Mouse (Mus musculus): ENCODE results near the gene Tmem140.
A peak's percentile ranks its signal among the peaks of the same experiment; 100 is the strongest.

Tmem140 gene

DNA sequence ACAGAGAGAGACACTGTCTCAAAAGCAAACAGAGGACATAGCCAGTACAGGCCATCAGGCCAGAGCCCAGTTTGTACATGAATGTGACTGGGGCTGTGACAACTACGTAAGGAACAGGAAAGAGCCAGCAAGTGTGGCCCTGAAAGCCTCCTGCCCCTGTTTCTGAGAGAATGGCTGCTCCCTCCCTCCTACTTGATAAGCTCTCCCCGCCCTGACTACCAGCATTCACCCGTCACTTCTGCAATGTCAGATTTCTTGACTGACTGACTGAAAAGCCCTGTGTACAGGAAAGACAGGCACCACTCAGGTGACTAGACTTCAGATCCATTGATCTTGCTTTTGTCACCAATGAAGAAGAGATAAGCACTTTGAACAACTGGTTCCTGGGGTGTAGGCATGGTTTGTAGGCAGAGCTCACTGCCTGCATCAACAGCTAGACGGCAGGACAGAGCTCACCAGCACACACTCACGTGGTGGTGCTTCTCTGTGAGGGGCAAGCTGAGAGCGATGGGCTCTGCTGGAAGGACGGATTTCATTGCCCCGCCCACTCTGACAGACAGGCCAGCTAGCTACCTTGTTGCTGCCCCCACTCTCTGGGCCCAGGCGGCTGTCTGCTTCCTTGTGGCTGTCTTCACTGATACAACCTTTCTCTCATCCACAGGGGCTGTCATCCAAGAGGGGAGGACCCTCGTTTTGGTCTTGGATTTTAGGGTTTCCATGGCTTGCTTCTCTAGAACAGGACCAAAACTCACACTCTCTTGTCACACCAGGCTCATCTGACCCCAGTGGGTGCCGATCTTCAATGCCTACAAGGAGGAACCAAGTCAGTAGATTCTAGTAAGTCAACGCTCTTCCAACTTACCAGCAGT lies 13.3 kb downstream of the Tmem140 start:
- peak in 1 of 2 experiments; percentile 6 for DNase-seq

DNA sequence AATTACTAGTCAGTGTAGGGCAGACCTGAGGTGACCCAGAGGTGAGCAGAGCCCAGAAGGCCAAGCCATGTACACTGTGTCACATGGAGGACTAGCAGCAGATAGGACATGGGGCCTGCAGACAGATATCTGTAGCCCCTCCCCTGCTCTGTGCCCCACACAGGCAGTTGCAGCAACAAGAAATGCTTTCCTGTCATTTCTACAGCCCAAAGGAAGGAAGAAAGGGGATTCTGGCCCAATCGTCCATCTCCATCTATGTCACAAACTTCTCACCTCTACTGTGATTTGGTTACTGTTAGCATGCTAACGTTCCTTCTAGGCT lies 13.8 kb downstream of the Tmem140 start:
- DNase-seq, result no peak

DNA sequence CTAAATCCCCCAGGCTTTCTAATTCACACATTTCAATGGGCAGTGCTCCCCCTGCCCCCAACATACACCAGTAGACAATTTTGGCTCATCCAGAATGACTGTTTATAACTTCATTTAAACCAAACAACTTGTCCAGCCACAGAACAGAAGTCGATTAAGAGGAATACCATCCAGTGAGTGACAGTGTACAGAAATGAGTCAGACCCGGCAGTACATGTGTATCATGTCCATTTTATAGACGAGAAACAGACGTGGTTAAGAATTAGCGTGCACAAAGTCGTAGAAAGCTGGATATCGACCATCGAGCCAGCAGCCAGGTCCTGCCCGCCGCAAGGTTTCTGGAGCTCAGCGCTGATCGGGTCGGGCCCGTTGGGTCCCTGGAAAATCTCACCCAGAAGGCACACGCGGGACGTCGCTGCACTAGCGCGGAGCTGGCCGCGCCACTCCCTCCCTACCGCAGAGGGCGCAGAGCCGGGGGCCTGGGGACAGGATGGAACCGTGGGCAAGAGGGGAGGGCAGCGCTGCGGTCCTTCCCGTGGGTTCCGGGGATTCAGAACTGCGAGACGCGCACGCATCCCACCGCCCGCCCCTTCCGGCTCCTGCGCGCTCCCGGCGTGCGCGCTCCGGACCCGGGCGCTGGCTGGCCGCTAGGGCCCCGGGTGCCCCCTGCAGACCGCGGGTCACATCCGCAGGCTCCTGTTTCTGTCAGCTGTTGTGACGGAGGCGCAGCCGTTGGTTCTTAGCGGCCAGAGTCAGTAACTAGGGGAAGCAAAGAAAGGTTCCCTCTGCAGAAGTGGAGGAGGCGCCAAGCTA lies 14.8 kb downstream of the Tmem140 start, which contains the start of gene Cyren:
Cyren (minus strand) TSS at position 552 of the 813 bp plus-strand sequence.
- DNase-seq, result peak; percentile 93 to 97

DNA sequence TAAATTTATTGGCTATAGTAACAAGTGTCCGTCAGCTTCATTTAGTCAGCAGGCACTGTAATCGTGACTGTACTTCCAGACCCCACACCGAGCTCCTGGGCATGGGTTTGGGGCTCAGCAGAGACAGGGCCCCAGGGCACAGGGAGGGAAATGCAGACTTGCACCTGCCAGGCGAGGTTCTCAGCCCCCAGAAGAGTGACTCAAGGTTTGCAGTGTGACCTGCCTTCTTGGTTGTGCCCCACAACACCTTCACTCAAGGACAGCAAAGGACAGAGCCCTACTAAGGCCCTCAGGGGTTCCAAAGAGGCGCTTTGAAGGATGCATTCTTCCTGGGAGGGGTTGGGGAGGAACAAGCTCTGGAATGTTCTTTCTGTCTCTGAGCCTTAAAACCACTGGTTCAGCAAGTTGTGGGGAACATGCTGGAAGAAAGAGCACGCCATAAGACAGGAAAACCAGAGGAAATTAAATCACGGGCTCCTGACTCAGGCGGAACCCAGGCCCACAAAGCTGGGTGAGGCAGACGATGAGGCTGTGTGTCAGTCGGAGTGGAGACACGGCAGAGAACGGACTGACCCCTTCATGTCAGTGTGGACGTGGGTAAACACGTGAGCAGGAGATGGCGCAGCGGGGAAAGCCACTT lies 16.3 kb downstream of the Tmem140 start:
- DNase-seq, result no peak

DNA sequence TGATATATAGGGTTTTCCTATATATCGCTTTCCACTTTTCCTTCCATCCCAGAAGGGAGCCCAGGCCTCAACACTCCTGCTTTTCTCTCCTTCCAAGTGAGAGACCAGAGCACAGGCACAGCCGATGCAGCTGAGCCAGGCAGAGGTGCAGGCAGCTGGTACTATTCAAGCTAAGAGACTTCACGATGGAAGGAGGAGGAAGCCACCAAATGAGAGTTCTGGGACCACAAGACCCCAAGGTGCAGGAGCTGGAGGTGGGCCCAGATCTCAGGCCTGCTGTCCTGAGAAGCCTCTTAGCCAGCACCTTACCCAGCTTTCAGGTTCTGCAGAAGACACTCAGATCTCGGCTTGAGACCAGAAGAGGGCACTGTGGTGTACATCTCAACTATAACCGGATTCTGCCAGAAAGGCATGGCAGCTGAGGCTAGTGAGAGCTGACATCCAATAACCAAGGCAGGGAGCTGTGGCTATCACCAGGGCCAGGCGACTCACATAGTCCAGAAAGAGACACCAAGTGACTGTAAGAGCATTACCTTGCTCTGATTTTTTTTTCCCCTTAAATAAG lies 17.0 kb downstream of the Tmem140 start:
- DNase-seq, result peak; percentile 58 to 70

DNA sequence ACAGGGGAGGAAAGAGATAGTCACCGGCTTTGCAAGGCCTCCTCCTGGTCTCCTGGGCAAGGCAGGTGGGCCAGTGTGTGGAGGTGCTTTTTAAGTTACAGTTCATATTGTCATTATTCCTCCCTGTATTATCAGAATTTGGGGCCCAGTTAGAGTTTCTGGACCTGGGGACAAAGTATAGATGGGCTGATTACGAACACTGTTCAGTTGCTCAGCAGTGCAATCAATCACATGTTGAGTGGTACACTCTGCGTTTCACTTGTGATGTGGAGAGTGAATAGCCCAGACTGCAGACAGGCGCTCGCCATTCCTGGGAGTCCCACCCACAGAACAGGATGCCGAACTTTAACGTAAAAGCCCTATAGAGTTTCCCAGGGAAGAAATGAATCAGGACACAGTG lies 21.8 kb downstream of the Tmem140 start:
- no peak for DNase-seq

DNA sequence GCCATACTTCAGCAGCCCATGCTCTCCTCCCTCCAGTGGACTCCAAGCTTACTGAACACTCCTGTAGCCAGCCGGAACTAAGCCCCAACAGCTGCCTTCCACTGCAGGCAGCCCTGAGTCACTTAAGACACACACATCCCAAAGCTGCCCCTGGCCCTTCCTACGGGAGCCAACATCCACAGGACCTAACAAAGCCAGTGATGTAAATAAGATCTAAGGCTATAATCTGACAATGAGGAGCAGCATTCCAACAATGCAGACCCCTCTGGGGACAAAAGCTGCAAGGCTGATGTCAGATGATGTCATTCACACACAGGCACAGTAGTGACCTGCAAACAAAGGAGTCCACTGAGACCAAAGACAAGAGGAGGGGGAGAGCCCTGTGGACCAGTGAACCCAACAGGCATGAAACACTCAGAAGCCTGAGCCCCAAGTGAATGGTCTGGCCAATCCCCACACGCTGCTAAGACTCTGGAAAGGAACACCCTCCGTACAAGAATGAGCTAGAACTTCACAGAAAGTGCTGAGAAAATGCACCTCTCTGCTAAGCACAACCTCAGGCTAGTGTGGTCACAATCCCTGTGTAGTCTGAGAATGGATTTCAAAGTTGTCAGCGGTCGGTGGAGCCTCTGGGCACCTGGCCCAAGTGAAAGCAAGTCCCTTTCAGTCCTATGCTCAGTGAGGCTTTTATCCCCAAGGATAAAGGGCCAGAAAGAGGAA lies 24.3 kb downstream of the Tmem140 start:
- no peak for DNase-seq

DNA sequence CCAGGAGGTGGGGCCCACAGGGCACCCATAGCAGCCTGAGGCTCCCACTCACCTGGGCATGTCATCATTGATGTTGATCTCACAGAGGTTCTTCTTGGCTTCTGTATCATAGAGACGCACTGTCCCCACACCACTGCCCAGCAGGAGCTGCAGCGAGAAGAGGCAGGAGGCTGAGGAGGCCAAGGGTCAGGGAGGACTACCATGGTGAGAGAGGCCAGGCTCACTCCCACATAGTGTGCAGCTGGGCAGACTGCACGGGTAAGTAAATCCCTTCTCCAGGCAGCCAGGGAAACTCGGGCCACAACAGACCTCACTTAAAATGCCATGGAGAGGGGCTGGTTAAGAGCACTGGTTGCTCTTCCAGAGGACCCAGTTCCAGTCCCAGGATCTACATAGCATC lies 26.2 kb downstream of the Tmem140 start:
- peak; percentile 49 to 68 for DNase-seq

DNA sequence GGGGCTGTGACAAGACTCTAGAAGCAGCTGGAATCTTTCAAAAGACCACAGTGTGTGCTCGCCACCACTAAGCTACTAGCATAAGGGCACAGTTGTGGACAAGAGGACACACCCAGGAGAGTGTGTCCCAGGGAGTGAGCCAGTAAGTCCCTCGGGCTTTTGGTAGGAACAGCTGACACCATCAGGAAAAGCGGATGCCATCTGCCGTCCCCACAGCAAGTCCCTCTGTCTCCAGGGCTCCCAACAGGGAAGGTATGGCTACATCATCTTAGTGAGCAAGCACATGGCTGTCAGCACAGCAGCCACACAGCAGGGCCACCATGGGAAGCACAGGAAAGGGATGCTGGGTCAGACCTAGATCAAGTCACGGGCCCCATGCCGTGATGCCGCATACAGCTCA lies 32.6 kb downstream of the Tmem140 start:
- DNase-seq, result no peak

DNA sequence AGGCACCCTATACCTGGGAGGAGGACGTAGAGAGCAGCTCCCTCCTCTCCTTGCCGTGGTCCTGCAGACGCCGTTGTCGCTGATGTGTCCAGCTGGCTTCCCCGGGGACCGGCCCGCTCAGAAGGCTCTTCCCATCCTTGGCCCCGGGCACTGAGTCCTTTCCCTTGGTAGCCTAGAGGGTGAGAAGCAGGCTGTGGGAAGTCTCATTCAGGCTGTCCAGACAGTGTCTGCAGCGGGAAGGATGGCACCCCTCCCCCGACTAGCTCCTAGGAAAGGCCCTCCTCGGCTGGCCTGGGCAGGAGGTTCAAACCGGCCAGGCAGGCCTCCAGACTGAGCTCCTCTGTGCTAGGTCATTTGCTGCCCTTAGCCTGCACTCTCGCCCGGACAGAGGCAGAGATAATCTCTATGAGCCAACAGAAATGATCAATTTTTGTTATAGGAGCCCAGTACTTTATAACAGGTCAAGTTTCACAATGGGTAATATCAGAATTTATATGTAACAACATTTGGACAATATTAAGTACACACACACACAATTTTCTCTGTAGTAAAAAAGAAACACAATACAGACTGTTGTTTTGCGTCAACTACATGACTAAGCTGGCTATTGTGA lies 33.3 kb downstream of the Tmem140 start:
- no peak for DNase-seq

DNA sequence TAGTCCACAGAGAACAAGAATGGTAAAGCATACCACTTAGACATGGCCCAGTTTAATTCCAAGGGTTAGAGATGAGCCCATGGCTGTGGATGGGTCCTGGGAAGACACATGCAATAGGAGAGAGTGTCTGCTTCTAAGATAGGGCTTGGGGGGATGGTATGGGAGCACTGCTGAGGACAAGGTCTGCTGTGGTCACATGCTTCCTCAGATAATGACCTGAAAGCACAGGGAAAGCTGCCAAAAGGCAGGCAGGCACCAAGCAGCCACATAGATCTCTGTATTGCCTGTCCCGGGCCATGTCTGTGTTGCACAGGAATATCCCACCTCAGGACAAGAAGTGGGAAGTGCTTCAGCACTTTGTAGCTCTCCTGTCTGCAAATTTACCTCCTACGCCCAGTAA lies 36.2 kb downstream of the Tmem140 start:
- DNase-seq, result no peak

DNA sequence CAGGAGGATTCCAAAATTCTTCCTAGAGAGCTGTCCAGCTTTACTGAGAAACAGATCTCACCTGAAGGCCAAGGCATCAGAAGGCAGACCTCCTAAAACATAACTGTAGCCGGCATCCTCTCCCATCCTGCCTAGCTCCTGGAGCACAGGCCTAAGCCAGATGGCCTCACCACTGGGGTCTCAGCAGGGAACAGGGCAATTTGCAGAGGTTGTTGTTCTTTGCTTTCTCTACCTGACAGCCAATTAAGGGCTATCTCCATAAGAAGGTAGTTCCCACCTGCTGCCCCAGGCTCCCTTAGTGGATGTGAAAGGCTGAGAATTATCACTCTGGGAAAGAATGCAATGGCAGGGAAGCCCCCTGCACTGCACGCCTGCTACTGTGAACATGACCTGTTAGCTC lies 38.0 kb downstream of the Tmem140 start:
- no peak for DNase-seq

DNA sequence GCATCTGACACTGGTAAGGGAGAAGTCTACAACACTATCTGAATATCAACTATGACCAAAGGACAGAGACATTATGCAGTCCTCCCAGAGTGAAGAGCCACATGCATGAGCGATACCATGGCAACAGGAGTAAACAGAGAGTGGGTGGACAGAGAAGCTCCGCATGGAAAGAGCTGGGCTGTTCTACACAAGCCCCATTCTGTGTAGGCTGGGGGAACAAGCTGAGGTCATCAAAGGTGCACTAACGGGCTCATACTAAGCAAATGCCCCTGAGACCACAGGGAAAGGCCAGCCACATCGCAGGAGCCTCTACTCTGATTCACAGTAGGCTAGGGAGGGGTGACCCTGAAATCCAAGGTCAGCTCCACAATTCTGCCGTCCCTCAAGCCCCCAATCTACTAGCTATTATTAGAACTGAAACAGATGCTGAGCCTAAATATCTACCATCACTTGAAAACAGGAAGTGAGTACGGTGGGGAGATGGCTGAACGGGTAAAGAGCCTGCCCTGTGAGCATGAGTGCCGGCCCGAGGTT lies 39.0 kb downstream of the Tmem140 start:
- DNase-seq, result no peak

DNA sequence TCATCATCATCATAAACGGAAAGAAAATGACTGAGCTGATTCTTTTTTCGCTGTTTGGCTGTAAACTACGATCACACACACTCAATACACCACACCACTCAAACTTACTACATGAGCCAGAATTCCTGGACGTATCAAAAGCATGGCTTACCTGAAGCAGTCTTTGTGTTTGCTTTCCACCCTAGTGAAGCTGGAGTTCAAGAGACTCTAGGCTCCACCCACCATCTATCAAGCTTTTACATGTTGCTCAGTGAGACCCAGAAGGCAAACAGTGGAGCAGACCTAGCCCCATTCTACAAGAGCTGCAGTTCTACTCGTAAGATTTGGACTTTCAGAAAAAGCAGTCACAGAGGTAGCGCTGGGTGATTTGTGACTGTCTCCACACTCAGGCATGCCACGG lies 39.6 kb downstream of the Tmem140 start:
- no peak for DNase-seq

DNA sequence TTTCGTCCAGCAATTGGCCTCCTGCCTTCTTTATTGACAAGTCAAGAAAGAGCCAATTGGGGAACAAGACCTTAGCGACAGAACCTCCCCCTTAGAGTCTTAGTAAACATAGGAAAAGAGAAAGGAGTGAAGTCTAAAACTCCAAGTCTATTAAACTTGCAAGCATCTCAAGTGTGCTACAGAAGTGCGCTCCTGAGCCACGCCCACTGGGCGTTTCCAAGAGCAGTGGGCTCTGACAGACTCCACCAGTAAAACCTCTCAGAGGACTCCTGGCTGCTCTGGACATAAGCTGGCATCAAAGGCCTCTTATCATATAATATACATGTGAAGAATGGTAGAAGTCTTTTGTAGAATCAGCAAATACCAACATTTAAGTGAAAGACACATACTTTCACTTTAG lies 40.5 kb downstream of the Tmem140 start:
- peak in 1 of 2 experiments; percentile 50 for DNase-seq

DNA sequence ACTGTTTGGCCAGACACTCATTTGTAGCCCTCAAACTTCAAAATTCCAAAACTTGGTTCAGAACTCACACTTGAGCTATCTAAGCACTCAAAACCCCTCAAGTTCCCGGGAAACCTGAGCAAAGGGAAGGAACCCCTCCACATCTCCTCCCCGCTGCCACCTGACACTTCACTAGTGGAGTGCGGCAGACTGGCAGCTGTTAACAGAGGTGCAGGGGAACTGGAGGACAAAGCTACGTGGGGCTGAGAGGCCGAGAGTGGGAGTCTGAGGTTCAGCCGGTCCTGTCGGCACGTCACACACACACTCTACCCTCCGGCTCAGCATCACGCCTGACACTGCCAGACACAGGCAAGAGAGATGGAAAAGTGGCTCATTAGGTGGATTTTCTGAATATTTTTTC lies 40.9 kb downstream of the Tmem140 start:
- no peak for DNase-seq

DNA sequence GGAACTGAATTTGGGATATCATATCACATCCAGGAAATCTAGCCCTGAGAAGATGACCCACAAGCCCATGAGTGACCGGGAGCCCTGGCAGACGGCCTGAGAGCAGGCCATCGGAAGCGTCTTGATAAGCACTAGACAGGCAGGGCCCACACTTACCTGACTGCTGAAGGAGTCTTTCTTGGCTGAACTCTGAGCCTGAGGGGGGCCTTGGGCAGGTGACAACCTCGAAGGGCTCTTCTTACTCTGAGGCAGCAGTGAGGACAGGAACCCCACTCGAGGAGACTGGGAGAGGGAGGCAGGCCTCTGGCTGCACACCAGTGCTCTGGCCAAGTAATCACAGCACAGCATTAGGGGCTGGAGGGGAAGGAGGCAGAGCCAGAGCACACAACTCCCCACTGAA lies 41.4 kb downstream of the Tmem140 start:
- DNase-seq, result no peak

DNA sequence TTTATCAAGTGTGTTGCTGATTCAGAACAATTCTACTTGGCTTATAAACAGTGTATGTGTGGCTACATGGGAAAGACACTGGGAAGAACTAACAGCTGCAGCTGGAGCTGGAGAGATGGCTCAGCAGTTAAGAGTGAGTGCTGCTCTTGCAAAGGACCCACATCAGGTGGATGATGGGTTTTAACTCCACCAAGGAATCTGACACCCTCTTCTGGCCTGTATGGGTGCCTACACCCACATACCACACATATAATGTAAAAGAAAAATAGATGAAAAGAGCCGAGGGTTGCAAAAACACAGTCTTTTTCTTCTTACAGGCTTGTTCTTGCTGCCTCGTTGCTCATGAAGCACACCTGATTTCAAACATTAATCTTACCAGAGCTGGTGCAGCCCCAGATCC lies 43.2 kb downstream of the Tmem140 start:
- DNase-seq, result no peak

DNA sequence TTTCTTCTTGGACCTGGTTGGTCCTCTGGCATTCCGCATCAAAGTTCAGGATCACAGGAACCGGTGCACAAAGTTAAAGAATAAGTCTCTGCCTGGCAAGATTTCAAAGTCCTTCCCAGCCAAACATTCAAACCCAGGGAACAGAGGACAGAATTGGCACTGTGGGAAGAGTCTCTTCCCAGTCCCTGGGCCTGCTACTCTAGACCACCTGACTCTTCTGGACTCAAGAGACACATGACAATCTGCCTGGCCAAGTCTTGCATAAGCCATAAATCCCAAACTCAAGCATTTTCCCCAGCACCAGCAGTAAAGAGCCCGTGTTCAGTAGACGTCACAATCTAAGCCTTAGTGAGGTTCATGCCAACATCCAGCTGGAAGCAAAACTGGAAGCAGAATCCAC lies 43.7 kb downstream of the Tmem140 start:
- DNase-seq, result no peak

DNA sequence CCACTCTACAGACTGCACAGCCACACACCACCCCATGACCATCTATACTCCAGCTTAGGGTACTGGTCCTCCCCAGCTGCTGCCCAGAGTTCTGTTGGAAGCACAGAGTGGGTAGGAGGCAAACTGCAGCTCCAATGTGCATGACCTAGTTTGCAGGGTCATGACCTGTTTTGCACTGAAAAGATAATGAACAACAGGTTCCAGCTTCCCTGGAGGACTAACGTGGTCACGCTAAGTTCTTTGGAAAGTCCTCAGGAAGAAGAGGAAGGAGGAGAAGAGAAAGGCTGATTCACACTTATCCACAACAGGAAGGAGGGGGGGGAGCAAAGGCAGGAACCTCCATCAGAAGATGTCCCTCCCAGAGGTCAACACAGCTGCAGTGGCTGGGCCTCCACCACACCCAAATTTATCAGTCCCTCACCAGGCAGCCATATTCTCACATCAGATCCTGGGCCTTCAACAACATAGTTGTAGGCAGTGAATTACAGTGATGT lies 44.2 kb downstream of the Tmem140 start:
- DNase-seq, result no peak

DNA sequence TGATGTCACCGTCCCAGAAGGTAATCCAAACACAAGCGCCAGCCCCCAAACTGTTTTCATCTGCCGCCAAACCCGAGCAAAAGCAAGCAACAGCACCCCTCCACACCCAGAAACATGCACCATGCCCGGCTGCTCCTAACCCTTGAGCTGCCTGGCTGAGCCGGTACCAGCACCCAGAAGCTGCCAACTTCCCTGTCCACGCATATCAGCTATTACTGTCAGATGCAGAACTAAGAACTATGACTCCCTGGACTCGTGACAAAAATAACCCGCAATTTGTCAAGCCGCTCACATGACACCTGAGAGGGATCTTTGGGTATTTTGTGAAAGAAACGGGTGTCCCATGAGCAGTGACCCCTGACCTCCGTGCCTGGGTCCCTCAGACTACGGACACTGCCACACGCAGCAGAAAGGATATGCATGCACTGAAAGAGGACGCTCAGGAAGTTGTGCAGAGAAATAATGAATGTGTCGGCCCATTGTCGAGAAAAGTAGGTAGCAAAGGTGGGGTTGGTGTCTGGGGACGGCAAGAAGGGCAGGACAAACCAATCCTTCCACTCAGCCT lies 44.8 kb downstream of the Tmem140 start:
- no peak for DNase-seq

Data from kidney, postnatal 4 days (tissue).